Mouse (Mus musculus) spleen, adult 2 months (tissue): ENCODE data around the gene Lkaaear1. TPM values are rescaled to one million over a fixed set of nuclear protein-coding genes. Genes with fewer than 3 reads are reported as not detected.

Experiments used
- DNase-seq, 2 experiments: peaks; one replicate each; pipeline versions ENCODE4 v3.0.0 to v3.0.0-alpha.2; 2012 to 2021; ENCODE audit warnings: low spot score in 2 of 2, low read depth in 1 of 2
- H3K27ac ChIP-seq: fragments of 200-500 bp; 2 replicates; pipeline ENCODE4 v1.5.1; 2012; ENCODE audit warnings: low read length, inconsistent platforms; ENCODE audit not compliant: insufficient read depth
- H3K27me3 ChIP-seq: fragments of 200-500 bp; 2 replicates; pipeline ENCODE4 v1.6.1; 2012; ENCODE audit warnings: mild to moderate bottlenecking, moderate library complexity, low read length, inconsistent platforms; ENCODE audit not compliant: control insufficient read depth, insufficient read depth
- H3K36me3 ChIP-seq: fragments of 200-500 bp; 2 replicates; pipeline ENCODE4 v1.6.1; 2012; ENCODE audit warnings: mild to moderate bottlenecking, low read length, inconsistent platforms; ENCODE audit not compliant: control insufficient read depth, insufficient read depth
- H3K4me1 ChIP-seq: fragments of 200-500 bp; 2 replicates; pipeline ENCODE4 v1.6.1; 2011; ENCODE audit warnings: inconsistent platforms; ENCODE audit not compliant: control insufficient read depth, insufficient read depth, insufficient read length
- H3K4me3 ChIP-seq: fragments of 200-500 bp; 2 replicates; pipeline ENCODE4 v1.5.1; 2011; ENCODE audit warnings: mild to moderate bottlenecking, inconsistent platforms; ENCODE audit not compliant: insufficient read depth, insufficient read length; ENCODE audit errors: extremely low read depth
- CTCF ChIP-seq: fragments of 200-500 bp; IDR thresholded peaks from 2 replicates; pipeline ENCODE4 v1.5.1; 2011; ENCODE audit warnings: mild to moderate bottlenecking, inconsistent platforms; ENCODE audit not compliant: insufficient read depth, insufficient read length, insufficient replicate concordance; ENCODE audit errors: extremely low read depth
- POLR2A ChIP-seq: fragments of 200-500 bp; IDR thresholded peaks from 2 replicates; pipeline ENCODE4 v1.6.1; 2011; ENCODE audit warnings: low read depth, low read length, inconsistent platforms
- WGBS: fragments of 180-500 bp; shearing (Covaris S2); methylation state at CpG from one replicate; pipeline ENCODE4 v1.1.7; 2018; 5-methylcytosine and 5-hydroxymethylcytosine counted together
- polyA plus RNA-seq: library from polyadenylated mRNA; depleted of rRNA; stranded (reverse); fragments of >200 nt; gene quantifications from 2 replicates; pipeline ENCODE4 v1.2.3, GENCODE M21; 2012

Gene Lkaaear1
- polyA plus RNA-seq, 1 experiment: not detected

DNA sequence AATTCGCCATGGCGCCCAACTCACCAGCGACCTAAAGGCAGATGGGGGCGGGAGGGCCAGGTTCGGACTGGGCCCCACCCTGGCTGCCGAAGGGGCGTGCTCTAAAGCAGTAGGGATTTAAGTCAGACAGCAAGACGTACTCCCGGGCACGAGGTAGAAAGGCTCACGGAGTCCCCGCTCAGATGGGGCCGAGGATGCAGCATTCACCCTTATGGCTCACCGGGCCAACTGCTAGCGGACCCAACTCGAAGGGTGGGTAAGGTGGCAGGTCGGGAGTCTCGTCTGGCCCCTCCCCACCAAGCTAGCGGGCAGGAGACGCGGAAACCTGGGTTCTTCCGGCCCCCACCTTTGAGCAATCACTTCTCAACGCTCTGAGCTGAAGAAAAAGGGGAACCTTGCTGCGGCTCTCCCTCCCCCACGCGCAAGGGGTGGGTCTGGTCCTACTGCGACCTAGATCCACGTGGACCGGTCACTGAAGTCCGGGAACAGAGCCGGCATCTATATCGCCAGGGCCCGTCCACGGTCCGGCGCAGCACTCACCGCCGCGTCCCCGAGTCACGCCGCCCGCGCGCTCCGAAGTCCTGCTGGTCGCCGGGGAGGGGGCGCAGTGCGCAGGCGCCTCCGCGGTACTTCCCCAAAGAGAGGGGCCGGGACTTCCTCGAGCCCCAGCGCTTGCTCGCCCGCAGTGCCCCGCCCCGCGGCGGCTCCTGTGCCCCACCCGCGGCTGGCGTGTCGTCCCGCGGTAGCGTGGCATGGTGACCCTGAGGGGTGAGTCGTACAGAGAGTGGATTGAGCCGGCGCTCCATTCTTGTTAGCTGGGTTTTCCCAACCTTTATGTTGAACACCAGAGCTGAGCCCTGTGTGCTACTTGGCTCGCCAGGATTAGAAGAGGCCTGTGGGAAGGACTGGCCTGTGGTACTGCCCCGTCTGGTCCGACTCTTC, 4.6 kb downstream of the Lkaaear1 start, which contains the start of gene Rgs19:
Rgs19 (minus strand) TSS at position 639 of the 942 bp plus-strand sequence.
- under 1% methylated on average over 75 of the region's 75 CpGs for WGBS

DNA sequence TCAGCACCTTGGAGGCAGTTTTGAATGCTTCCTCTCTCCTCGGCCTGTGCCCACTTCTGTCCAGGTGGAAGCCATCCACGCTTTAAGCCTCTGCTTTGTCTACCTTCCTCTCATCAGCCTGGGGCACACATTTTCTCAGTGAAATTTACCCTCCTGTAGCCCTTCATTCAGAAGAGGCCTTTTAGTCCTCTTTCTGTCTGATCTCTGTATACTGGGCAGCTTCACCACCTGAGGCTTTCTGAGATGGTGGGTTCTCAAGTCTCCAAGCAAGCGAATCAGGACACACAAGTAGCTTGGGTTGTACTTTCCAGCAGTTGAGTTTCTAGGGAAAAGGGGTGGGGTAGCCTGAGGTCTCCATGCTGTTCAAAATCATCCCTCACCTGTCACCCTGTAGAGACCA, 5.9 kb downstream of the Lkaaear1 start:
- WGBS: 58% methylated on average over 3 of the region's 3 CpGs
- Histone ChIP-seq H3K27ac (peak overlapping the region; percentile 98), H3K4me1 (peaks cover 34% of the 10 kb centered on the region; the same call in 1 of the 2 replicates), H3K4me3 (peak overlapping the region; percentile 78; the same call in 1 of the 2 replicates), H3K36me3 (peaks cover 15% of the 10 kb centered on the region), H3K27me3 (no peaks in the 10 kb centered on the region)
- TF ChIP-seq CTCF (no peak), POLR2A (no peak)
- no peak for DNase-seq

More for the DNA sequence above, 4.6 kb downstream of the Lkaaear1 start, which contains the start of gene Rgs19:
- peak within 1 kb of the TSS; percentile 98 for H3K27ac ChIP-seq
- peak within 1 kb of the TSS; percentile 78 for H3K4me3 ChIP-seq
- DNase-seq: peak; percentile 81 to 89
- no peak for TF ChIP-seq CTCF
- peak; percentile 37 for TF ChIP-seq POLR2A
- H3K27me3 ChIP-seq: no peaks in the 10 kb centered on the region
- peaks cover 34% of the 10 kb centered on the region; the same call in 1 of the 2 replicates for H3K4me1 ChIP-seq
- peaks cover 12% of the 10 kb centered on the region for H3K36me3 ChIP-seq

- TF ChIP-seq POLR2A (no peak), CTCF (no peak)
These were observed 6.7 kb downstream of the Lkaaear1 start for GRCm38 (mm10) chr2:181691571-181691970.

GRCm38 (mm10) chr2:181691083-181691482, 7.2 kb downstream of the Lkaaear1 start:
- TF ChIP-seq CTCF: no peak
- TF ChIP-seq POLR2A: no peak
- Histone ChIP-seq H3K36me3 (peaks cover 17% of the 10 kb centered on the region), H3K27me3 (no peaks in the 10 kb centered on the region), H3K27ac (0 out of 2 replicates have a peak overlapping the region, but pooled peaks have one; percentile 50), H3K4me1 (peaks cover 34% of the 10 kb centered on the region; the same call in 1 of the 2 replicates), H3K4me3 (peak overlapping the region; percentile 50; the same call in 1 of the 2 replicates)
- WGBS: 71% methylated on average over 6 of the region's 6 CpGs
- no peak for DNase-seq

More at GRCm38 (mm10) chr2:181691571-181691970, 6.7 kb downstream of the Lkaaear1 start:
- DNase-seq: peak in 1 of 2 experiments; percentile 47
- no peaks in the 10 kb centered on the region for H3K27me3 ChIP-seq
- 19% methylated on average over 4 of the region's 4 CpGs for WGBS
- peak overlapping the region; percentile 50 for H3K4me3 ChIP-seq
- peaks cover 34% of the 10 kb centered on the region; the same call in 1 of the 2 replicates for H3K4me1 ChIP-seq
- H3K27ac ChIP-seq: peak overlapping the region; percentile 98
- H3K36me3 ChIP-seq: peaks cover 17% of the 10 kb centered on the region

- H3K36me3 ChIP-seq: peaks cover 20% of the 10 kb centered on the region
- no peak for TF ChIP-seq CTCF
- no peak for TF ChIP-seq POLR2A
- peaks cover 33% of the 10 kb centered on the region; the same call in 1 of the 2 replicates for H3K4me1 ChIP-seq
- no peaks in the 10 kb centered on the region for H3K27me3 ChIP-seq
- H3K27ac ChIP-seq: no peak overlapping the region
- 79% methylated on average over 10 of the region's 10 CpGs for WGBS
- DNase-seq: no peak
- no peak overlapping the region for H3K4me3 ChIP-seq
These were observed 8.6 kb downstream of the Lkaaear1 start for GRCm38 (mm10) chr2:181689466-181690160.

DNA sequence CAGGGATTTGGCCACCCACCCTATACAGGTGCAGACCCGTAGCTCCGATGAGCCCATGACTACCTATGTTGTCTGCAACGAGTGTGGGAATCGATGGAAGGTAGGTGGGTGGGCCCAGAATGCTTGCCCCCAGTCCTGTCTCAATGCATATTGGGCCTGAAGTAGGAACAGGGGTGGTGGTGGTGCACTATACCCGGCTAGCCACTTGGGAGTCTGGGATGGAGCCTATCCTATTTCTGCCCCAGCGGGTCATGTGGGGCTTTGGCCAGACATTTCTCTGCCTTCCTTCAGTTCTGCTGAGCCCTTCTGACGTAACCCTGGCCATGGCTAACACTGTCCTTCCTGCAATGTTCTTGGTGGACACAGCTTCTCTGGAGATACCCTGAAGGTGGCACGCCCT, 10.7 kb downstream of the Lkaaear1 start:
- Histone ChIP-seq H3K27ac (no peak overlapping the region), H3K36me3 (peaks cover 20% of the 10 kb centered on the region), H3K27me3 (no peaks in the 10 kb centered on the region), H3K4me3 (no peak overlapping the region), H3K4me1 (peaks cover 27% of the 10 kb centered on the region; the same call in 1 of the 2 replicates)
- 88% methylated on average over 8 of the region's 8 CpGs for whole genome bisulfite sequencing
- no peak for DNase-seq
- TF ChIP-seq CTCF: no peak
- TF ChIP-seq POLR2A: no peak
